Mouse (Mus musculus): ENCODE results near the gene Ins2. TPM values are rescaled to one million over a fixed set of nuclear protein-coding genes. Genes with fewer than 3 reads are reported as not detected.

The Ins2 gene
- polyA plus RNA-seq, 1 experiment, result 0.46 TPM

DNA sequence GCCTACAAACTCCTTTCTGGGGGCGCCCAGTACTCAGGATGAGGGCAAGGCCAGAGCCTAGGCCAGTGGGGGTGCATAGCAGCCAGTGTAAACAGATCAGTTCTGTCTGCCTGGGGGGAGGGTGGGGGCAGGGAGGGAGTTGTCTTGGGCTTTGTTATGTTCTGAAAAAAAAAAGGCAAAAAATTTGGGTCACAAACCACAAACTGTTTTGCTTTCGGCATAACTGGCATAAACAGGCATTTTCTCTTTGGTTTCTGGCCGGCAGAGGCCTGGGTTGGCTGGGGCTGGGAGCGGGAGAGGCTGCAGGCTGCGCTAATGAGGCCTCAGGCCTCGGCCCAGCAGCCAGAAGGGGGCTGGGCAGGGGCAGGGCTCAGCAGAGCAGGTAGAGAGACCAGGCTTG is 96.5 kb downstream of the Ins2 start:
- Histone ChIP-seq H3K4me1 (ENCODE audit: control insufficient read depth, insufficient read depth, low read length) (no peaks in the 10 kb centered on the region; the same call in 1 of the 2 replicates), H3K36me3 (ENCODE audit: control insufficient read depth, insufficient read depth, low read length) (no peaks in the 10 kb centered on the region), H3K4me3 (ENCODE audit: control insufficient read depth, low read depth, low read length) (no peak overlapping the region), H3K27ac (ENCODE audit: control insufficient read depth, insufficient read depth, low read depth, low read length) (no peak overlapping the region), H3K27me3 (ENCODE audit: control insufficient read depth, insufficient read depth, low read length) (no peaks in the 10 kb centered on the region)
- no peak for TF ChIP-seq POLR2A (IDR thresholded peaks at IDR 0.05; ENCODE audit: control insufficient read depth, low read depth, low read length)

DNA sequence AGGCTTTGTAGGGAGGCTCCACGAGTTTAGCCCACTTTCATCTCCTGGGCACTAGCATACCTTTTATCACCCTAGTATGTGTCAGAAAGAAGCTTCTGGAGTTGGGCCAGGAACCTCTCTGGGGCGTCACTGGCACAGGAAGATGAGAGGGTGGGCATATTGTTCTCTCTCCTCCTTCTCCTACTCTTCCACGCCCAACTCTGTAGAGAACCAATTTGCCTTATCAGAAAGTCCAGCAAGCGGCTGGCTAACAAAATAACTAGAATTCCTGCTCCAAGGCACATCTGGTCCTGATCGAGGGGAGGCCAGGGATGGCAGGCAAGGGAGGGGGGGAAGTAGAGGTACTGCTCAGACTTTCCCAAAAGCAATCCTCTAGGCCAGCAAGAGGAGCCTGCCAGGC is 98.1 kb downstream of the Ins2 start:
- Histone ChIP-seq H3K4me3 (ENCODE audit: control insufficient read depth, low read depth, low read length) (no peak overlapping the region), H3K27ac (ENCODE audit: control insufficient read depth, insufficient read depth, low read depth, low read length) (no peak overlapping the region), H3K27me3 (ENCODE audit: control insufficient read depth, insufficient read depth, low read length) (no peaks in the 10 kb centered on the region), H3K4me1 (ENCODE audit: control insufficient read depth, insufficient read depth, low read length) (no peaks in the 10 kb centered on the region; the same call in 1 of the 2 replicates), H3K36me3 (ENCODE audit: control insufficient read depth, insufficient read depth, low read length) (no peaks in the 10 kb centered on the region)
- TF ChIP-seq POLR2A (IDR thresholded peaks at IDR 0.05; ENCODE audit: control insufficient read depth, low read depth, low read length), result no peak
- TF ChIP-seq CTCF (IDR thresholded peaks at IDR 0.05; ENCODE audit: control insufficient read depth, insufficient read depth, insufficient replicate concordance, low read depth, low read length), result no peak

- TF ChIP-seq CTCF (IDR thresholded peaks at IDR 0.05; ENCODE audit: control insufficient read depth, insufficient read depth, insufficient replicate concordance, low read depth, low read length) (no peak), POLR2A (IDR thresholded peaks at IDR 0.05; ENCODE audit: control insufficient read depth, low read depth, low read length) (no peak)
- no peaks in the 10 kb centered on the region for H3K36me3 ChIP-seq (ENCODE audit: control insufficient read depth, insufficient read depth, low read length)
- H3K4me3 ChIP-seq (ENCODE audit: control insufficient read depth, low read depth, low read length), result no peak overlapping the region
- H3K4me1 ChIP-seq (ENCODE audit: control insufficient read depth, insufficient read depth, low read length), result no peaks in the 10 kb centered on the region
- no peaks in the 10 kb centered on the region for H3K27me3 ChIP-seq (ENCODE audit: control insufficient read depth, insufficient read depth, low read length)
- H3K27ac ChIP-seq (ENCODE audit: control insufficient read depth, insufficient read depth, low read depth, low read length), result no peak overlapping the region
Observed at GRCm38 (mm10) chr7:142636178-142636577, 107.0 kb downstream of the Ins2 start.

DNA sequence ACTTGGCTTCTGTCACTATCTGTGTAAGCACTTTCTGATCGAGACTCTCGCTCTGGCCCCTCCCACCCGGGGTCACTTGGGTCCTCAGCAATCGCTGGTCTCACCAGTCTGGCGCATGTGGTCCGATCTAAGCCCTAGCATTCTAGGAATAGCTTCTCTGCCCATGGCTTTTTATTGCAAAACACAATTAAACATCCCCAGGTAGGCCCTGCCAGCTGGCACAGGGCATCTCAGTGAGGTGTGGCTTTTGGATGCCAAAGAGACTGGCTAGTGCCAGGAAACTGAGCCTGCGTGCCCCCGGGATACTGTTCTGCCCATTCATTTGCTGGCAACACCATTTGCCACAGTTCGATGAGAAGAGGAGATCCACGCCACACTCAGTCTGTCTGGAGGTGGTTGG is 112.5 kb downstream of the Ins2 start:
- Histone ChIP-seq H3K4me1 (ENCODE audit: control insufficient read depth, insufficient read depth, low read length) (no peaks in the 10 kb centered on the region), H3K27ac (ENCODE audit: control insufficient read depth, insufficient read depth, low read depth, low read length) (no peak overlapping the region), H3K4me3 (ENCODE audit: control insufficient read depth, low read depth, low read length) (no peak overlapping the region), H3K27me3 (ENCODE audit: control insufficient read depth, insufficient read depth, low read length) (no peaks in the 10 kb centered on the region), H3K36me3 (ENCODE audit: control insufficient read depth, insufficient read depth, low read length) (no peaks in the 10 kb centered on the region)
- TF ChIP-seq POLR2A (IDR thresholded peaks at IDR 0.05; ENCODE audit: control insufficient read depth, low read depth, low read length), result no peak
- TF ChIP-seq CTCF (IDR thresholded peaks at IDR 0.05; ENCODE audit: control insufficient read depth, insufficient read depth, insufficient replicate concordance, low read depth, low read length), result no peak

GRCm38 (mm10) chr7:142629806-142630205 is 113.4 kb downstream of the Ins2 start:
- TF ChIP-seq POLR2A (IDR thresholded peaks at IDR 0.05; ENCODE audit: control insufficient read depth, low read depth, low read length) (no peak), CTCF (IDR thresholded peaks at IDR 0.05; ENCODE audit: control insufficient read depth, insufficient read depth, insufficient replicate concordance, low read depth, low read length) (no peak)
- H3K4me3 ChIP-seq (ENCODE audit: control insufficient read depth, low read depth, low read length), result no peak overlapping the region
- H3K27me3 ChIP-seq (ENCODE audit: control insufficient read depth, insufficient read depth, low read length), result no peaks in the 10 kb centered on the region
- no peak overlapping the region for H3K27ac ChIP-seq (ENCODE audit: control insufficient read depth, insufficient read depth, low read depth, low read length)
- no peaks in the 10 kb centered on the region for H3K36me3 ChIP-seq (ENCODE audit: control insufficient read depth, insufficient read depth, low read length)
- no peaks in the 10 kb centered on the region for H3K4me1 ChIP-seq (ENCODE audit: control insufficient read depth, insufficient read depth, low read length)

Other genes starting within 250 kb of the Ins2 start
- gene Tnnt3, start 244.5 kb downstream of the Ins2 start, polyA plus RNA-seq (2012; rRNA removed), result not detected in 2 replicates
- 4.5 and 5.9 TPM in 2 replicates for gene Mrpl23, start 210.7 kb downstream of the Ins2 start, polyA plus RNA-seq (2012; rRNA removed)
- 6.9 and 10.7 TPM in 2 replicates for gene Igf2, start 76.6 kb downstream of the Ins2 start, polyA plus RNA-seq (2012; rRNA removed)
- 0.11 and 0.21 TPM in 2 replicates for gene Gm49394, start 73.4 kb downstream of the Ins2 start, polyA plus RNA-seq (2012; rRNA removed)
- 0.22 and 0.28 TPM in 2 replicates for gene Th, start 187.7 kb upstream of the Ins2 start, polyA plus RNA-seq (2012; rRNA removed)
- gene Ascl2, start 225.9 kb upstream of the Ins2 start, polyA plus RNA-seq (2012; rRNA removed), result 1.0 and 1.2 TPM in 2 replicates